Mouse (Mus musculus) cerebellum, adult 2 months (tissue): ENCODE measurements around the gene Entpd3.

Experiments used
- CTCF ChIP-seq: fragments of 200-500 bp; IDR thresholded peaks from 2 replicates; pipeline ENCODE4 v1.5.1; 2011; ENCODE audit warnings: low read depth, mild to moderate bottlenecking, control low read depth, low read length, moderate library complexity, borderline replicate concordance; ENCODE audit not compliant: insufficient read depth
- POLR2A ChIP-seq: fragments of 200-500 bp; IDR thresholded peaks from 2 replicates; pipeline ENCODE4 v1.6.1; 2011; ENCODE audit warnings: low read length, control low read depth, borderline replicate concordance; ENCODE audit not compliant: insufficient read depth

DNA sequence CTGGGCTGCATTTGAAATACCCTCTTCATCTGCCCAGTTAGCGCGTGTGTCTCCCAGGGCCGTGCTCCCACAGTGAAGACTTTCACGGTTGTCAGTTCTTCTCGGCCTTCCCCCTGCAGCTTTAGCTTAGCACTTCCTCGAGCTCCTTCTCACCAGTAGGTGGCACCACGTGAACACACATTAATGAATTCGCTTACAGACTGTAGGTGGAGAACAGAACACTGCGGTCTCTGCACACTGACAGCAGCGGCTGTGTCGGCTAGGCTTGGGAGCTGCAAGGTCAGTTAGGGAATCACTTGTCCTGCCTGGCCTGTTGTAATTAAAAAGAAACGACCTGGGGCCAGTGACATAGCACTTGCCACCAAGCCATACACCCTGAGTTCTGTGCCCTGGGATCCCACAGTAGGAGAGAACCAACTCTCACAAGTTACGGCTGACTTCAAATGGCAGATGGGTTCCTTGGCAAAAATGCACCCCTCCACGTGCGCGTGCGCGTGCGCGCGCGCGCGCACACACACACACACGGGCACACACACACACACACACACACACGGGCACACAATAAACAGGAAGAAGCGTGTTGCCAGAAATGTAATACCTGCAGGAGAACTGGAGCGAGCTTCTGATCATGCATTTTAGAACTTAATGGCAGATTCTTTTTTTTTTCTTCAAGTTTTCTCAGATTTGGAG, 43.1 kb downstream of the Entpd3 start:
- TF ChIP-seq CTCF (peak; percentile 83), POLR2A (no peak)
